Mouse (Mus musculus) cerebellum, adult 11 months (tissue): ENCODE results near the gene Lect2.

Source experiments
- DNase-seq: peaks from one replicate; pipeline ENCODE4 v3.0.0; 2022

Gene Lect2

DNA sequence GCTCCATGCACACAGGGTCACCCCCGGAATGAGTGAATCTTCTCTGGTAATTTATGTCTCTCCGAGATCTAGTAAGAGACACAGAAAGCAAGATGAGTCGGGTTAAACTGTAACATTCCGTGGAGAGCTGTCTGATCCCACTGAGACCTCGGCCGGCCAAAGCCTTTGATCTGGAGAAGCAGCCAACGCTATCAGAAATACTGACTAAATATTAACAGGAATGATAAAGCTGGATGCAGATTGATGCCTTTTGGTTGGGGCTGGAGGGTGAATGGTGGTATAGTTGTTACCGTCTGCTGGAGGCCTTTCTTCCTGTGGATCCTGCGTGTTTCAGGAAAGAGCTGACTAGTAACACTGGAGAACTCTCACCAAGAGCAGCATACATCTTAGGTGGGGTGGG is at the start of gene Lect2:
Gene Lect2, minus strand, starts transcription at position 102 of the 400 bp plus-strand sequence.
- no peak for DNase-seq

DNA sequence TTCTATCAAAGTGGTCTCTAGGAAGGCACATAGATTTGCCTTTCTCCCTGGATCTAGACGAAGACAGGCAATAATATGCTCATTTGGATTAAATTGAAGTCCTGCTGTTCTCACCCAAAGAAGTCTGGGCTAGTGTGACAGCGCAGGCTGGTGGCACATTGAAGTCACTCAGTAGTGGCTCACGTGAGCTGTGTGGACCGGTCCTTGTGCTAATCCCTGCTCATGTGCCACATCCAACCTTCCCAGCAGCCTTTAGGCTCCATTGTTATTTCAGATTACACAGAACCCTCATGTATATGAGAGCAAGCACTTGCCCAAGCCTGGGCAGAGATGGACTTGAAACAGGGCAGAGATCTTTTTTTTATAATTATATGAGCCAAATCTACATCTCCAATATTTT is 49.0 kb upstream of the Lect2 start:
- DNase-seq = no peak

- no peak for DNase-seq
Measured at GRCm38 (mm10) chr13:56595246-56595645, 46.9 kb upstream of the Lect2 start.

- no peak for DNase-seq
Measured at GRCm38 (mm10) chr13:56593961-56594391, 45.7 kb upstream of the Lect2 start.

DNA sequence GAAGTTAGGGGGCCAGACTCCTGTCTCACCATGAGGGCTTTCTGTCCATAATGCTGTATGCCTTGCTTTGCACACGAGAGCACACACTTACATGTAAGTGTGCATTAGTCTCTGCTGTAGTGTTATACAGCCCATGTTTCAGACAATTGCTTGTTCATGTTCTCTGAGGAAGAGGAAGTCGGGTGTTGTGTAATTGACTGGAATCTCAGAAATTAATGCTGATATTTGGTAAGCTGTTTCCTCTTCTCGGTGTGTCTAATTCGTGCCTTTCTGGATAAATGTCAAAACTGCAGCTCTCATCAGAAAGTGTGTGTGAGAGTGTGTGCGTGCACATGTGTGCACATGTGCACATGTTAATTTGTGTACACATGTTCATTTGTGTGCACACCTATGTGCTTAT is 44.9 kb upstream of the Lect2 start:
- no peak for DNase-seq

GRCm38 (mm10) chr13:56591939-56592338 is 43.6 kb upstream of the Lect2 start:
- no peak for DNase-seq

- DNase-seq = no peak
Measured at GRCm38 (mm10) chr13:56591191-56591590, 42.9 kb upstream of the Lect2 start.

GRCm38 (mm10) chr13:56590202-56590601 is 41.9 kb upstream of the Lect2 start:
- no peak for DNase-seq

DNA sequence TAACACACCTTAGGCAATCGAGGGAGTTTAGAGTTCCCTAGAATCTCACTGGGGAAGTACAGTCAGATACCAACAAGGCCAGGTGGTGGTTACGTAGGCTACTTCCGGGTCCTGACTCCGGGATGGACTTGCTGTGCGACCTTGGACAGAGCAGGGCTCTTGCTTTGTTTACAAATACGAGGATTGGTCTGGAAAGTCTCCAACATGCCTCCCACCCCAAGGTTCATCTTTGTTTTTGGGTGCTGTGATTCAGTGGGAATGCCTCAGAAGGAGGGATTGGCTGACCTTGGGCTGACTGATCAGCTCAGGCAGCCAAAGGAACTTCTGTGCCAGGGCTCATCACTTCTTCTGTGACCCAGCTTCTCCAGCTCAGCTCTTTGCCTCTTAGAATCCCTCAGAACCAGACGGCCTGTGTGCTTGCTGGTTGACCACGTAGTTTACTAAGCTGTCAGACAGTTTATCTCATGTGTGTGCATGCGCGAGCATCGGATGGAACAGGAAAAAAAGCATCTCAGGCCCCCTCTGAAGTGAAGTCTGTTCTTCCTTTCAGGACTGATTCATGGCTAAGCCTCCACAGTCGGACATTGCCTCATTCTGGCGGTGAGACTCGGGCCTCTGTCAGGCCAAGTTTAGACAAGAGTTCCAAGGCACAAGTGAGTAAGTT is 40.3 kb upstream of the Lect2 start:
- no peak for DNase-seq

GRCm38 (mm10) chr13:56586046-56586445 is 37.7 kb upstream of the Lect2 start:
- DNase-seq = no peak

DNA sequence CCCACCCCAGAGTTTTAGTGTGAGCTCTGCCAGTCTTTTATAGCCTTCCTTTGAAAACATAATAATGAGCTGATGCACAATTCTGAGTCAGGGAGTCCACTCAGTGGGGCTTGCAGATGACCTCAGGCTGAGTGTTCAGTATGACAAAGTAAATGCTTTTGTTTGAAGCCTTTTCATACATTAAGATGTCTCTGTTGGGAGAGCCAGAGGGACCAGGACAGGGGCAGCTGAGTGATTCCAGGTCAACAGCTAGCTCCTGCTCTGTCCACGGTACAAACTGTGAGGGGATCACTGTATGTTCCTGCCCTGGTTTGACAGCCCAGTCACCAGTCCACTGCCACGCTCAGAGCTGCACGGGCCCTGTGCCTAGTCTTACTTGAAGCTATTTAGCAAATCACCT is 34.4 kb upstream of the Lect2 start:
- no peak for DNase-seq

DNA sequence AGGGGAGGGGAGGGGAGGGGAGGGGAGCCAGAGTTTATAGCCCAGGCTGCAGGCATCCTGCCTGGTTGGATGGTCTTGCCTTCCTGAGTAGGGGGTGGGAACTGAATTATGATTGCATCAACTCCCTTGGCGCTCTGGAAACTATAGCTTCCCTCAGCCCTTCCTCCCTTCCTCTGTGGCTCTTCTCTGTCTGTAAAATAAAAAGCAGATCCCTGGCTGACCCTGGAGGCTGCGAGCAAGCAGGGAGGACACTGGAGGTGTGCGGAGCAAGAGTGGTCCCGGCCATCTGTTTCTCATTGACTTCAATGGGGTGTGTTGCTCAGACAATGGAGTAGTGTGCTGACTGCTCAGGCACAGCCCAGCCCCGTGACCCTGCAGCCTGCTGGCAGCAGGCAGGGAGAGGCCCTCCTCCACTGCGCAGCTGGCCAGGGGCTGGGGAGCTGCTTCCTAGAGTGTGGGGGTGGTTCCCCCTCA is 33.7 kb upstream of the Lect2 start:
- DNase-seq = no peak

- DNase-seq = no peak
Measured at GRCm38 (mm10) chr13:56581512-56581911, 33.2 kb upstream of the Lect2 start.

- DNase-seq = no peak
Measured at GRCm38 (mm10) chr13:56580450-56580849, 32.1 kb upstream of the Lect2 start.

DNA sequence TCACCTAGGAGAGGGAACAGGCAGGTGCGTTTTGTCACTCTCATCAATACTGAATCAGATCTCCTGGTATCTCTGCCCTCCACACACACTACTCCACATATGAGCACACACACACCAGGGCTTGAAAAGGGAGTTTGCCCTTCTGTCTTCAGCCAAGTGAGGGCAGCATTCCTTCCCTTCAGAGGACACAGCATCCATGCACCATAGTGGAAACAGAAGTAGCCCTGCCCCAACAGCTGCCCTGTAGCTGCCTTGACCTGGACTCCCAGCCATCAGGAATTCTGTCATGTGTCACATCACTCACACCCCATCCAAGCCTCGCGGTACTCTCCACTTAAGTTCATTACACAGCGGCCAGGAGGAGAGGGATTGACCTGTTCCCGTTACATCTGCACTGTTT is 29.8 kb upstream of the Lect2 start:
- no peak for DNase-seq

DNA sequence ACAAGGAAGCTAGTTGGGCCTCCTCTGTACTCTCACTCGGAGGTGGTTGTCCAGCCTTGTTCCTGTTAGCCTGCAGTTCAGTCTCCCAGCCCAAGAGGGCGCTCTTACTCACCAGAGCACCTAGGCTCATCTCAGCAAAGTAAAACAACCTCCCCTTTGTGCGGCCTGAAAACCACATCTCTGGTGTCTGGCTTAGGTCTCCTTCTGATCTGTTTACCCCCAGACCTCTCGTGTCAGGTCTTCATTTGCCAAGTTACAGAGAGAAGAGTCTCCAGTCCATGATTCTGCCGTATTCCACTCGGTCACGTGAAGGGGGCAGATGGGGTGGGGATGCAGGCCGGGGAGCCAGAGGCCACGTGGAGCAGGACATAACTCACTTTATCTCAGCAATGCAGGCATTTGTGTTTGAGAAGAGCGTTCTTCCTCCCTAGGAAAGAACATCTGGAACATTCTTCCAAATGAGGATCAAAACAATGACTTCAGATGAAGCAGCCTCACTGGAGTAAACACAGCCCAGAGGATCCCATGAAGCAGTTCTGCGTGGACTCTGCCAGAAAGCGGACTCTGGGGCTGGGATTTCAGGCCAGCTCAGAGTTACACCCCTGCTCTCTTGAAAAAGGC is 27.5 kb upstream of the Lect2 start:
- peak; percentile 23 for DNase-seq

- DNase-seq = no peak
Measured at GRCm38 (mm10) chr13:56575074-56575473, 26.8 kb upstream of the Lect2 start.

DNA sequence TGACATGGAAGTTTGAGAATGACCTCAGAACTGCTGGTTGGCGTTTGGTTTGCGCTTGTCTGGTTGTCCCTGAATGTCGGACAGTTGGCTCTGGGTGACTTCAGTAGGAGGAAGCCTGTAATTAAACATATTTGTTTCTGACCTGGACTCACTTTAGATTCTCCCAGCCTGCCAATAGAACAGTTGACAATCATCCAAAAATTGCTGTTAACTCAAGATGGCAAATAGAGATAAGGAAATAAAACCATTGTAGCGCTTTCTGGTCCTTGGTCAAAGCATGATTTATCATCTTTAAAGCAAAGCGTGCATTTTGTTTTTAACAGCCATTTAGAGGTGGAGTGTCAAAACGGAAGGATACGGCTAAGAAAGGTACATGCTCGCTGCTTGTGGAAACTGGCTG is 23.3 kb upstream of the Lect2 start:
- DNase-seq = no peak

DNA sequence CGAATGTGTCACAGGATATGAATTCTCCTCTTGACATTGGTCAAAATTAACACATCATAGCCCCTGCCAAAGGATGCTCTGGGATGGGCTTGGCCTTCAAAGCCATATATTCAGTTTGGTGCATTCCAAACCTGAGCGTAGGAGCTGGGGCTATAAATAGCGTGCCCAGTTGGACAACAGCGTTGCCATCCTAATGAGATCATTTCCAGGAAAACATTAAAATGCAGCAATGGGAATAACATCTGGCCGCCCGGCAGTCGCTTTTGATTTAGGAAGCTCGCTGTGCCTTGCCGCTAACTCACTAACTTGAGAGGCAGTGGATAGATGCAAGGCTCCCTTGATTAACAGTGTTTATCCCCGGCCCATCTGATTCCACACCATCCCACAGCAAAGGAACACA is 18.0 kb upstream of the Lect2 start:
- no peak for DNase-seq

GRCm38 (mm10) chr13:56563075-56563474 is 14.8 kb upstream of the Lect2 start:
- DNase-seq = peak; percentile 10

DNA sequence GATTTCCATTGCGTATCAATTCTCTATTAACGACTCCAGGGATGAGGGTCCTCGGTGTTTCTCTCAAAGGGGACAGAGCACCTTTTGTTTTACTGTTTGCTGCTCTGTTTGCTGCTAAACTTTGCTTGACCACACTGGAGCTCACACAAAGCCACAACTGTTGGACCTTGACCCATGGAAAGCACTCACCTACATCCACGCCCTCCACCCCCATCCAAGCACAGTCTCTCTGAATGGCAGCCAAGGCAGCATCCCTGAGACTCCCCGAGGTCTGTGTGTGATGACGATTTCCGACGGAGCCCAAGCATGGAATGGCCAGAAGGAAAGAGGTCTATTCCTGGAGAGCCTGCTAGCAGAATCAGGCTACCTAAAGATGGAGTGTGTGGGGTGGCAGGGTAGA is 12.8 kb upstream of the Lect2 start:
- no peak for DNase-seq

- no peak for DNase-seq
Measured at GRCm38 (mm10) chr13:56559841-56560370, 11.6 kb upstream of the Lect2 start.

DNA sequence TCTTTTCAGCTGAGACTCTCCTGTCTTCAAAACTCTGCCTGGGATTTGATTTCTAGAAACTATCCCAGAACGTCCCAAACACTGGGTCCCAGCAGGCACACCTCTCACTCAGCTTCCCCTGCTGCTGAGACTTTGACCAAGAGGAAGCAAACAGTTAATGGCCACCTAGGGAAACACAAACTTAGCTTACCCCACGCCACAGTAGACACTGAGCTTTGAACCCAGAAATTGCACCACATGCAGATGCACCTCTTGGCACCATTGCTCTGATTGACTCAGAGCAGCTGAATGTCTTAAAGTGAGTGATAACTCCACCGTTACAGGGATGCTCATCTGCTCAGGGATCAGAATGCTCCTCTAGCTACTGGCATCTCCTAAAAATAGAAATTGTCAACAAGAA is 10.5 kb upstream of the Lect2 start:
- no peak for DNase-seq

DNA sequence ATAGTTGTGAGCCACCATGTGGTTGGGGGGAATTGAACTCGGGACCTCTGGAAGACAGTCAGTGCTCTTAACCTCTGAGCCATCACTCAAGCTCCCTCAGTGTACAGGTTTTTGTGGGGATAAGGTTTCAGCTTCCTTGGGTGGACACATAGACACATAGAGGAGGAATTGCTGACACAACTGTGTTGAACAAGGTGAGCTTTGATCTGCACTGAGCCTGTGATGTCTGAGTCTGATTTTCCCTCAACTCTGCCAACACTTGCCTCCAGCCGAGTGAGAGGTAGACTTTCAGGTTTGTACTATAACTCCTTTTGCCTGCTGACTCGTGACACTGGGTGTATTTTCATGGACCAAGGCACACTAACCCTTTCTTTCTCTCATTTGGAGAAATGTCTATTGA is 8.4 kb upstream of the Lect2 start:
- DNase-seq = no peak

DNA sequence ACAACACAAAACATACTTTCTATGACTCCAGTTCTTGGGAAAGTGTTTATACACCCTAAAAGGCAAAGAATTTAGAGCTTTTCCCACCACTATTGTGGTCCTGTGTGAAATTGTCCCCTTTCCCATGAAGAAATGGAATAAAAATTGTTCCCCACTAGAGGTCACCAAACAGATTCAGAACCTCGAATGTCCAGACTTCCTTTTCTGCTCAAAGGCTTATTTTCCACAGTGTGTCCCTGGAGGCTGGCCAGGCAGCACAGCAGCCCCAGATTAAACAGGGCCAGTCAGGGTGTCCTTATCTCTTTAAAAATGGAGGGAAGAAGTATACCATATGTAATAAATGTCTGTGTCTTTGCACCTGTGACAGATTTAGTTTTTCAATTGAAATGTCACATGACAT is 7.7 kb upstream of the Lect2 start:
- DNase-seq = peak; percentile 7
